Mouse (Mus musculus): ENCODE measurements around the gene Psme2.

DNA sequence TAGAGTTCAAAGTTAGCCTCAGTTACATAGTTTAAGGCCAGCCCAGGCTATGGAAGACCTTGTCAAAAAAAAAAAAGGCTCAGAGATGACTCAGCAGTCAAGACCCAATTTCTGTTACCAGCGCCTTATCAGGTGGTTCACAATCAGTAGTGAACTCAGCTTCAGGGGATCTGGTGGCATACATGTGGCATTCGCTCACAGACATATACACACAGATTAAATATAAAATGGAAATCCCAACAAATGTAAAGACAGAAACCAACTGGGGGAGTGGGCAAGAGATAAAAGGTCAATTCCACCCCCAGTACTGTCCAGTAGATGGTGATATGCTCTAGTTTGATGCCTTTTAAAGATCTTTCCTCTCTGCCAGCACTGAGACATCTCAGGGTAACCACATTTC is 4.8 kb downstream of the Psme2 start:
- TF ChIP-seq FLI1 (IDR thresholded peaks at IDR 0.05; ENCODE audit: low read length): no peak
- no peak for TF ChIP-seq GATA1 (IDR thresholded peaks at IDR 0.05; ENCODE audit: borderline replicate concordance, low read length)

Measured in megakaryocyte, embryonic 14.5 days (primary cell).